Mouse (Mus musculus): ENCODE measurements around the gene Rft1.
"Not testable (repeated sequence)": the region's sequence is repeated elsewhere in the genome, so short reads cannot be mapped to it uniquely, and the experiment has no call there.

Rft1 gene

DNA sequence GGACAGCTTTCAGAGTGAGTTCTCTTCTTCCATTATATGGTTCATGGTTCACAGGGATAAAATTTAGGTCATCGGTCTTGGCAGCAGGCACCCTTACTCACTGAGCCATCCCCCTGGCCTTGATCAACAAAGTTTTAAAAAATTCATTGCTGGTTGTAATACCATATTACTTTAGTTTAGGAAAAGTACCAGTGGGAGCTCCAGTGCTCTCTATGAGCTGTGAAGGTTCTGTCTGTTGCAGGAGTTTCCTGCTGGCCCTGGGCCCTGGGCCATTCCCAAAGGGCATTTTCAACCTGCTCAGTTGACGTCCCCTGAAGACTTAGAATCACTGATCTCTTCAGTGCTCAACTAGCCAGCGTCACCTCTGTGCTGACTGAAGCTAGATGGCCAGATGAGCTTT lies 28.0 kb downstream of the Rft1 start:
- no peak for DNase-seq

DNA sequence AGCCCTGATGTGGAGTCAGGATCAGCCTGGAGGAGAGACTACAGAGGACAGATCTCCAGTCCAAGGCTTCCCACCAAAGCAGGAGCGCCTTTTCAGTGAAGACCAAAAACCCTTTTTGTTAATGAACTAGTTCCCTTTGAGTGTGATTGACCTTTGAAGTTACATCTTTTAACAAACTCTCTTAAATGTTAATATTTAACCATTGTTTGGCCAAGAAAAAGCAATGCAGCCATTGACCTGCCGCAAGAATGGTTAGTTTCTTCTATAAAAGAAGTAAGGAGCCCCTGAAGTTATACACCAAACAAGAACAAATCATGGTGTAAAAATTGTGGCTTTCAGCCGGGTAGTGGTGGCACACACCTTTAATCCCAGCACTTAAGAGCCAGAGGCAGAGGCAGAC lies 36.5 kb downstream of the Rft1 start:
- no peak for DNase-seq

DNA sequence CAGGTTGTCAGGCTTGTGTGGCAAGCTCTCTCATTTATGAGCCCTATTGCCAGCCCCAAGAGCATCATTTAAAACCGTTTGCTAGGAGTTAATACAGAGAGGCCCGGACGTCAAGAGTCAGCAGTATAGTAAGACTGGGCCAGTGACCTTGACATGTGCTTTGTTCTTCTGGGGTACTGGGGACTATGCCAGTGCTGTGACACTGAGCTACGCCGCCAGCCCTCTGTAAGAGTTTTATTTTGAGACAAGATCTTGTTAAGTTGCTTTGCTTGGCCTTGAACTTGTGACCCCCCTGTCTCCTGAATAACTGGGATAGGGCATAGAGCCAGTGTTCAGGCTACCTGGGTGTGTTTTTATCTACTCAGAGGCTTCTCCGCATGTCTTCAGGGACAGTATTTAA lies 38.3 kb downstream of the Rft1 start:
- no peak for DNase-seq

DNA sequence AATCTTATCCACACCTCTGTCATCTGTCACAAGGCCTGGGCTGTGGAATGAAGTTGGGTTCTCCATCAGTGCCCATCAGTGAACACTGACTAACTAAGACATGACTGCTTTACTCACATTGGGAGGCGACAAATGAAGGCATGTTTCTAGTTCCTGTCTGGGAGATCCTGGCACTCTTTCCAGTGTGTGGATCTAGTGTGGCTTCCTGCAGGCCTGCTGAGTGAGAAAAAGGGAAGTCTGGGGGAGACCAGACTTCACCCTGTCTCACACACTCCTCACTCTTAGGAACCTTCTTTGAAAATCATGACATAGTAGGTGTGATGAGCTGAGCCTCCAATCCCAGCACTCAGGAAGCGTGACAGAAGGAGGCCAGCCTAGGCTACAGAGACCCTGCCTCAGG lies 40.6 kb downstream of the Rft1 start:
- DNase-seq = no peak

- peak in 1 of 2 experiments; percentile 18 for DNase-seq
Observed at GRCm38 (mm10) chr14:30695609-30696008, 41.4 kb downstream of the Rft1 start.

DNA sequence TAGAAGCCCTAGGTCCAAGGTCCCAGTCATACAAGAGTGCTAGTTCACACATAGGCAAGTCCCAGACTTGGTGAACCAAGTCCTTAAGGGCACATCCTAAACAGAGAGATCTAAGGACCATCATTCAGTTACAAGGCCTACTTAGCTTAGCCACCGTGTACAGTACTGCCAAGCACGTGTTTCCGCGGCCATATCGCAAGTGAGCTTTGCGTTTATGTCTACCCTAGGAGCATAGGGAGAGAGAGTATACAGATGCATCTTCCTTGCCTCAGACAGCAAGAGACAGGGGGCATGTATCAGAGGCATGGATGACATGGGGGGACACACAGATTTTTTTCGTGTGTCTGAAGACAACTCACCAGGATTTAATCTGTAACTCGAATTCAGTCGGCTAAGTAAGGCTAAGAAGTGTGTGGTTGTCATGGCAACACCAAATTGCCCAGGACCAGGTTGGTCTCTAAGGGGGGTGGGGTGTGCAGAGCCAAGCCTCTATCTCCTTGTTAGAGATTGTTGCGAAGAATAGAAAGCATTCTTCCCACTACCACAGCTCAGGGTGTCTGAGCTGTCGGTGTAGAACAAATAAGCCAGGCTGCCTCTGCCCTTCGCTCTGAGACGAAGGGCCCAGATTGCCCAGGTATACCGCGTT lies 43.4 kb downstream of the Rft1 start:
- no peak for DNase-seq

DNA sequence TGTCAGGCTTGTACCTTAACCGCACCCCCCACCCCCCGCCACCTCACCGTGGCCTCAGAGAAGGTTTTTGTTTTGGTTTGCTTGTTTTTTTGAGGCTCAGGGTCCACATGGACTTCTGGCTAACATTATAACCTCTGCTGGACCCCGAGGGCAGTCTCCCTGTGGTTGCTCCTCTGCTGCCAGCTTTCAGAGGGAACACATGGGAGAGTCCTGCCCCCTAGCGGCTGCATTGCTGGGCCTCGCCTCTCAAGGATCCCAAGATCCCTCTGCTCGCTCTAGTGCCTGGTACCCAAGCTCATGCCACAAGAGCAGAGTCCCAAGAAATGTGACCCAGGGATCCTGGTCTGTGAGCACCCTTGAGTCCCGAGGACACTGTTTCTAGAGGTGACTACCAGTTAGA lies 45.5 kb downstream of the Rft1 start:
- DNase-seq = peak; percentile 19 to 58

DNA sequence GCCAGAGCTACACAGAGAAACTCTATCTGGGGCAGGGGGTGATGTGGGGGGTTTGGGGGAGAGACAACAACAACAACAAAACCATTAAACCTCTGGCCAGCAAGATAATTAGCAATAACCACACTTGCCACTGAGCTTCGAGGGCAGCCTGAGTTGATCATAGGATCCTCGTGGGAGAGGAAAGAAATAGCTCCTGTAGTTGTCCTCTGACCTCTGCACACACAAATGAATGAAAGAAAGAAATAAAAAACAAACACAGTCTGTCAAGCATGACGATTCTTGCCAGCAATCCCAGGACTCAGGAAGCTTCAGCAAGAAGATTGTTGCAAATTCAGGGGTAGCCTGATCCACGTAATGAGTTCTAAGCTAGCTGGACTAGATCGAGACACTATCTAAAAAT lies 48.4 kb downstream of the Rft1 start:
- no peak for DNase-seq

GRCm38 (mm10) chr14:30703079-30703478 lies 48.9 kb downstream of the Rft1 start:
- no peak for DNase-seq

- no peak for DNase-seq
Observed at GRCm38 (mm10) chr14:30704098-30704855, 50.1 kb downstream of the Rft1 start.

DNA sequence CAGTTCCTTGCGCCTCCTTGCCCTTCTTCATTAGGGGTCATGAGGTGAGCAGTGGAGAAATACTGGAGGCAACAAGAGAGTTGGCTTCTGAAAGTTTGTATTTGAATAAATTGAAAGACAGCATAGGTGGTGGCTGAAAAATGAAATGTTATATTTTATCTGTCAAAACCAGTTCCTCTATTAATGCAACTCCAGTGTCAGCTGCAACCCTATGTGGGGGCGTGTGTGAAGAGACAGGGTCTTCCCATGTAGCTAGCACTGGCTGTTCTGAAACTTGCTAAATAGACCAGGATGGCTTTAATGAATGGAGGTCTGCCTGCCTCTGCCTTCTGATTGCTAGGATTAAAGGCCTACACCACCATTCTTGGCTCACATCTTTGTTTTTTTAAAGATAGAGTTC lies 57.7 kb downstream of the Rft1 start:
- no peak for DNase-seq

DNA sequence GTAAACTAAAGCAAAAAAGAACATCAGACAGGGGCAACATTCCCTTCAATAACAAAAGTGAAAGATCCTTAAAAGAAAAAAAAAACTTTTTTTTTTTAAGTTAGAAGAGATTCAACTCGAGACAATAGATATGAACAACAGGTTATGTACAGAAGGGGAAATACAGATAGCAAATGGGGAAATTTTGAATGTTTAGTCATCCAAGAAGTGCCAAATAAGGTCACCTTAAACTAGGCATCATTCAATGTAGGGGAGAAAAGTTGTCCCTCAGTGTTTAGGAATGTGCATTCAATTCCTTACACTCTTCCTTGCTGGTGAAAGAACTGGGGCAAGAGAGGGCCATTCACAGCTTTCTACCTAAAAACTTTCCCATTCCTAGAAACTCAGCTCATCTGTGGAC lies 59.6 kb downstream of the Rft1 start:
- DNase-seq = no peak

DNA sequence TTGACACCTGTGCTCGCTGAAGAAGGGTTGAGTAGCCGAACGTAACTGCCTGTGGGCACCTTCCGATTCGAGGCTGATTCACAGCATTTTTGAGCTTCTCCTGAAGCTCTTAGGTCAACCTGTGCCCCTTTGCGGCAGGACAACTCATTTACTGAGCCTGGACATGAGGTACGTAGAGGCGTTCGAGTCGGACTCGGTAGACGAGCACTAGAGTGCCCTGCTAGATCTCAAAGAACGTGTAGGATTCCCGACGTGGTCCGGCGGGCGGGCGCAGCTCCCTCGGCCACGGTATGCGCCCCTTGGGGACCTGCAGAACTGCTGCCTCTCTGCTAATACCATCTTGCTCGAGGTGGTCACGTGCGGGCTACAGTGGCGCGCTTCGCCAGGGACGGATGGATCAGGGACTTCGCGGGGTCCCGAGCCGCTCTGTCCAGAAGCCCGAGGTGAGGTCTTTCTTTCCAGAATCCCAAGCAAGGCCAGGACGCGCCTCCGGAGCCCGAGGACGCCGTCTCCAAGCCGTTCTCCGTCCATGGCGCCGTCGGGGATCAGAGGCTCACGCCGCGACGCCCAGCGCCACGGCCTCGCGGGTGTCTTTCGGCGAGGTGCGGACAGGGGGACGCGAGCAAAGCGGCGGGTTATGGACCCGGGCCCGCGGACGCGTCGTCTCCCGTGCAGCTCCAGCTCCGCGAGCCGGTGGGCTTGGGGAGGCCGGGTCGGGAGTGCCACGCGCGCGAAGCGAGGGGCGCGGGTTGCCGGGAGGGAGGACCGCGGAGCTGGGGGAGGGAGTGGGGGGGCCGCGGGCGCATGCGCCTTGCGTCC lies 60.8 kb downstream of the Rft1 start, which contains the start of gene Sfmbt1:
Gene Sfmbt1, plus strand, starts transcription at position 51 of the 819 bp plus-strand sequence.
- DNase-seq = no peak

GRCm38 (mm10) chr14:30715618-30716050 lies 61.5 kb downstream of the Rft1 start:
- DNase-seq = peak; percentile 73 to 78

DNA sequence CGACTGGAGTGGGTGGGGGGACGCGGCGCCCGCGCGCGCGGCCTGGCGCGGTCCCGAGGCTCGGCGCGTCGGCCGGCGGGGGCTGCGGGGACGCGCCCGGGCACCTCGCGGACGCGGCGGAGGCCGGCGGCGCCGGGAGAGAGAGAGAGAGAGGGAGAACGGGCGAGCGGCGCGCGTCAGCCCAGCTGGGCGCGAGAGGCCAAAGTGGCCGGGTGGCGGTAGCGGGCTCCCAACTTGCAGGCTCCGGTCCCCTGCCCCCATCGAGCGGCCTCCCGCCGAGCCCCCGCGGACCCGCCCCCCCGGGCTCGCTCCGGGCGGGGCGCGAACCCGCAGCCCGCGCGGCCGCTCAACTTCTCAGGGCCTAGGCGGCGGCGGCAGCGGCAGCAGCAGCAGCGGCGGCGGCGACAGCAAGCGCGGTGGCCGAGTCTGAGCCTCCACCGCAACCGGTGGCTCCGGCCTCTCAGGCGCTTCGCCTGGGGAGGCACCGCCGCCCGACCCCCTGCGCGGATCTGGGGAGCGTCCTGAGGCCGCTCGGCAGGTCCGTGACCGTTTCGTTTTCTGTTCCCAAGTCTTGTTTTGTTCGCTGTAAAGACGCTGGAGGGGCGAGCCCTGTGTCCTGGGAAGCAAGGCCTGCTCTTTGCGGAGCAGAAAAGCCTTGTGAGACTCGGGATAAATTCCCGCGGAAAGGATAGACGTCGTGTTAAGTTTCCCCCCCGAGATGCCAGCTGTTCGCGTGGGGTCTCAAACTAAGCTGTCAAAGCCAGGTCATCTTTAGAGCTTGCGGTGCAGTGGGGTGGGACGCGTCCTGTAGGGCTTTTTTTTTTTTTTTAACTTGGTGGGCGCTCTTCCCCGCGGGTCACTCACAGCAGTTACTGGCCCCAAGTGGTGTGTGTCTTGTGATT lies 62.1 kb downstream of the Rft1 start:
- peak; percentile 32 to 57 for DNase-seq

- peak in 1 of 2 experiments; percentile 15 for DNase-seq
Observed at GRCm38 (mm10) chr14:30716953-30717285, 62.8 kb downstream of the Rft1 start.

DNA sequence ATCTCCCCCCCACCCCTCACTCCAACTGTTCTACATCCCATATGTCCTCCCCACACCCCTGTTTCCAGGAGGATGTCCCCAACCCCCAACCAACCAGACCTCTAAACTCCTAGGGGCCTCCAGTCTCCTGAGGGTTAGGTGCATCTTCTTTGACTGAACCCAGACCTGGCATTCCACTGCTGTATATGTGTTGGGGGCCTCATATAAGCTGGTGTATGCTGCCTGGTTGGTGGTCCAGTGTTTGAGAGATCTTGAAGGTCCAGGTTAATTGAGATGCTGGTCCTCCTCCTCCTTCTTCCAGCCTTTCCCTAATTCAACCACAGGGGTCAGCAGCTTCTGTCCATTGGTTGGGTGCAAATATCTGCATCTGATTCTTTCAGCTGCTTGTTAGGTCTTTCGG lies 64.5 kb downstream of the Rft1 start:
- not testable (repeated sequence) for DNase-seq

DNA sequence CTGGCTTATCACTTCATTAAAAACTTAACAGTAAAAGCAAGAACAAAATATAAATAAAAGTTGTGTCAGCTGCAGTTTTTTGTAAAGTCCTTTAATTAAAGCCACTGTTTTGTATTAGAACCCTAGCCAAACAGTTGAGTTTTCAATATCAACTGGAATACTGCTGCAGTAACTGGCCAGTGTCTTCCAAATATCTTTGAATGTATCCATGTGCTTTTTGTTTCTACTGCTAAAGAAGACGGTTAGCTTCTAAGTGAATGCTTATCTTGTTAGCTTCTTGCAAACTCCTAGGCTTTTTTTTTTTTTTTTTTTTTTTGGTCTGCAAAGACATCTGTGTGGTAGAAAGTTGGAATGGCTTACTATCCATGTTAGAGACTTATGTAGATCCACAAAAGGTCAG lies 65.4 kb downstream of the Rft1 start:
- DNase-seq = no peak

GRCm38 (mm10) chr14:30721850-30722249 lies 67.7 kb downstream of the Rft1 start:
- no peak for DNase-seq

- no peak for DNase-seq
Observed at GRCm38 (mm10) chr14:30722406-30722805, 68.2 kb downstream of the Rft1 start.

DNA sequence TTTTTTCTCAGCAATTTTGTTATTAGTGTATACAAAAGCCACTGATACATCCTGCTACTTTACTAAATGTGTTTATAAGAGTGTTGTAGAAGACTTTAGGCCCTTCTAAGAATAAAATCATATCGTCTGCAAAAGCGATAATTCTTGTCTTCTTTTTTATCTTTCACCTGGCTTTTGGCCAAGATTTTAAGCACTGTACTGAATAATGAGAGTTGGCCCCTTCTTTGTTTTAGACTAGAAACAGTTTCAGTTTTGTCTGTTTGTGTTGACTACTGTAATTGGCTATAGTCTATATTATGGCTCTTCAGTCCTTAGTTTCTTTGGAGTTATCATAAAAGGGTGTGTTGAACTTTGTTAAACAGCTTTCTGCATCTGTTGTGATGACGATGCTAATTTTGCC lies 77.7 kb downstream of the Rft1 start:
- DNase-seq = no peak

DNA sequence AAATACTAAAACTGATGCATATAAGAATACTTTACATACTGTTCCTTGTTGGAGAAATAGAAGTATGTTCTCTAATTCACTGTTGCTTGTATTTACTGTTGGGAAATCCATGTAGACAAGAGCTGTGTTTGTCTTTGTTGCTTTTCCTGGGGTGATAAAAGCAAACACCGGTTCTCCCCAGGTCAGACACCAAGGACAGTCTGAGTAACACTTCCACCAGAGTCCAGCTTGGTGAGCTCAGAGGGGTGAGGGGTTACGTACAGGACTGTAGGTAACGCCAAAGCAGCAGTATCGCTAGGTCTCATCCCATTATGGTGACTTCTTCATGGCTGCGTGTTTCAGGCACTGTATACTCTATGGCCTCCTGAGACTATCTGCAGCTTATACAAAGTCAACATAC lies 80.5 kb downstream of the Rft1 start:
- no peak for DNase-seq

DNA sequence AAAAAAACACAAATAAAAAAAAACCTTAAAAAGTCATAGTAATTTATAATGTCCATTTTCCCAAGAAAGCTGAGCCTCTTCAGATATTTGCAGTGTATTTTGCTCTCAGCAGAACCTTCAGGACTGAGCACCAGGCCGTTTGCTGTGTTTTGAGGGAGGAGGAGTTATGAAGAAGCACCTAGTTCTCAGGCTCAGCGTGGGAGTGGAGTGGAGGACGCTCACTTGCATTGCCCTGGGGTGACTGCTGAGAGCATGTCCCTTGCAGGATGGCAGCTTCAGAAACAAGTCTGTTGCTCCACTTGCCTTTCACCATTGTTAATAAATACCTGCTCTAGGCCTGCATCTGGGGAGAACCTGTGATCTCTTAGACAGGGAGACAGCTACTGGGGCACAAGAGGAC lies 81.7 kb downstream of the Rft1 start:
- no peak for DNase-seq

Measured in spleen, adult 18-20 months (tissue).